15 mouse cellular contexts compared by ENCODE assay signal in the genomic region with DNA sequence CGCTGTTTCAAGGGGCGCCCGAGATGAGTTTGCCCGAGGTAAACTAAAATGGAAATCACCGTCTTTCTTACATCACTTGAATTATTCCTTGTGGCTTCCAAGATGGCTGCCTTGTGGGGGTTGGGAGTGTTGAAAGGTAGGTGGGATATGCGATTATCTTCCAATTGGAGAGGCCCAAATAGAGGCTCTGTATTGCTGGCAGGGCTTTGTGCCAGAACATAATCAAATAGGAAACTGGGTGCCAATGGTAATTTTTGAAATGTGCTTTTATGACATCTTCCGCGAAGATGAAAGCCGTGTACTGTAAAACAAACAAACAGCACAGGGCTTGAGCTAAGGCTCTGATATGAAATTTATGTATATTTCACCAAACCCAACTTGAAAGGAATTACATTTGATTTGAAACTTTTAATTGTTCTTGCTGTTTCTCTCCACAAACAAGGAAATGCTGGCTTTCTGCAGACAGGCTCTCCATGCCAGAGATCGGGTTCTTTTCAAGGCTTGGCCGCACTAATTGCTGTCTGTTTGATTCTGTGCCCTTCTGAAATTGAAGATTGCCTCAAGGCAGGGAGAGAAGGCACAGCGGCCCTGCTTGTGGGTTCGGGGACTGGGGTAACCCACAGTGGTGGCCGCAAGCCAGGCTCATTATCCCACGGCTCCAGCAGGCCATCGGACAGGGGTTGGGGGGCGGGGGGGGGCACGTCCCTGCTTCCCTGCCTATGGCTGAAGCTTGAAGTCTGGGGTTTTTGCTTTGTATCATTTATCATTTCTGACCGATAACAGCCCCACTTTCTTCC.
DNase-seq lines count a peak whose midpoint lies in the region; ATAC-seq and TF ChIP-seq lines count a peak whose summit lies in the region.
"Had no signal": no experiment of that assay in that cellular context is flagged by ENCODE, and none has a peak within 500 bp of the region (broad histone marks: within the 10 kb centered on the region; RNA-seq: fewer than 3 reads in every experiment).

No protein-coding gene starts in this region.

- WGBS in kidney, postnatal 0 days: 56% methylated on average over 19 of the region's 19 CpGs
- 56% methylated on average over 19 of the region's 19 CpGs for WGBS in kidney, adult 2 months
- 68% methylated on average over 19 of the region's 19 CpGs for WGBS in midbrain, embryonic 14.5 days
- WGBS in midbrain, embryonic 10.5 days: 90% methylated on average over 19 of the region's 19 CpGs
- WGBS in embryonic facial prominence, embryonic 15.5 days: 41% methylated on average over 19 of the region's 19 CpGs
- 63% methylated on average over 19 of the region's 19 CpGs for WGBS in midbrain, embryonic 15.5 days
- WGBS in liver, embryonic 11.5 days: 87% methylated on average over 19 of the region's 19 CpGs

- H3K4me3 ChIP-seq in kidney, postnatal 0 days (replicated peaks; ENCODE audit: low read depth, low read length): no peak overlapping the region
- H3K4me3 ChIP-seq in kidney, adult 2 months (ENCODE audit: insufficient read depth, low read depth, low read length): no peak overlapping the region
- no peak overlapping the region for H3K4me3 ChIP-seq in midbrain, embryonic 14.5 days (replicated peaks; ENCODE audit: low read depth, low read length)
- H3K4me3 ChIP-seq in midbrain, embryonic 10.5 days: no peak overlapping the region
- H3K4me3 ChIP-seq in embryonic facial prominence, embryonic 15.5 days (replicated peaks): no peak overlapping the region
- H3K4me3 ChIP-seq in midbrain, embryonic 15.5 days: no peak overlapping the region
- no peak overlapping the region for H3K4me3 ChIP-seq in liver, embryonic 11.5 days (ENCODE audit: low read depth, low read length)
- H3K4me3 ChIP-seq: heart, embryonic 10.5 days; intestine, embryonic 15.5 days had no signal

- H3K9me3 ChIP-seq in kidney, postnatal 0 days (replicated peaks; ENCODE audit: low read length): no peaks in the 10 kb centered on the region
- no peaks in the 10 kb centered on the region for H3K9me3 ChIP-seq in midbrain, embryonic 14.5 days (ENCODE audit: control insufficient read depth, low read length)
- H3K9me3 ChIP-seq in midbrain, embryonic 10.5 days (replicated peaks): no peaks in the 10 kb centered on the region
- no peaks in the 10 kb centered on the region for H3K9me3 ChIP-seq in embryonic facial prominence, embryonic 15.5 days (replicated peaks)
- H3K9me3 ChIP-seq in midbrain, embryonic 15.5 days: no peaks in the 10 kb centered on the region
- no peaks in the 10 kb centered on the region for H3K9me3 ChIP-seq in liver, embryonic 11.5 days (ENCODE audit: control insufficient read depth, low read length)
- H3K9me3 ChIP-seq: heart, embryonic 10.5 days; intestine, embryonic 15.5 days had no signal

- H3K36me3 ChIP-seq in kidney, postnatal 0 days (ENCODE audit: insufficient read depth, low read length): no peaks in the 10 kb centered on the region
- H3K36me3 ChIP-seq in kidney, adult 2 months (ENCODE audit: control insufficient read depth, insufficient read depth, low read length): no peaks in the 10 kb centered on the region
- no peaks in the 10 kb centered on the region for H3K36me3 ChIP-seq in midbrain, embryonic 14.5 days (ENCODE audit: control insufficient read depth, insufficient read depth, low read length)
- H3K36me3 ChIP-seq in midbrain, embryonic 10.5 days: no peaks in the 10 kb centered on the region
- H3K36me3 ChIP-seq in embryonic facial prominence, embryonic 15.5 days: no peaks in the 10 kb centered on the region
- no peaks in the 10 kb centered on the region for H3K36me3 ChIP-seq in midbrain, embryonic 15.5 days (replicated peaks)
- H3K36me3 ChIP-seq in liver, embryonic 11.5 days (ENCODE audit: control insufficient read depth, insufficient read depth, low read length): no peaks in the 10 kb centered on the region
- H3K36me3 ChIP-seq: heart, embryonic 10.5 days; intestine, embryonic 15.5 days had no signal

- TF ChIP-seq CTCF in kidney, postnatal 0 days (IDR thresholded peaks at IDR 0.05; ENCODE audit: low read depth): no peak
- TF ChIP-seq CTCF in kidney, adult 2 months (conservative IDR thresholded peaks at IDR 0.05; ENCODE audit: insufficient read depth, insufficient read length, low read depth, low read length): no peak

- no peaks in the 10 kb centered on the region for H3K27me3 ChIP-seq in kidney, postnatal 0 days (ENCODE audit: insufficient read depth, low read length)
- no peaks in the 10 kb centered on the region for H3K27me3 ChIP-seq in kidney, adult 2 months (replicated peaks; ENCODE audit: control insufficient read depth, insufficient read depth, low read length)
- no peaks in the 10 kb centered on the region for H3K27me3 ChIP-seq in midbrain, embryonic 14.5 days (ENCODE audit: control insufficient read depth, insufficient read depth, low read length)
- H3K27me3 ChIP-seq in midbrain, embryonic 10.5 days (ENCODE audit: low read depth, poor library complexity, severe bottlenecking): peaks cover 9% of the 10 kb centered on the region
- H3K27me3 ChIP-seq in embryonic facial prominence, embryonic 15.5 days: no peaks in the 10 kb centered on the region
- H3K27me3 ChIP-seq in midbrain, embryonic 15.5 days (replicated peaks): no peaks in the 10 kb centered on the region
- H3K27me3 ChIP-seq in liver, embryonic 11.5 days (replicated peaks; ENCODE audit: control insufficient read depth, insufficient read depth, low read length): no peaks in the 10 kb centered on the region
- H3K27me3 ChIP-seq: intestine, embryonic 15.5 days had no signal

- H3K4me1 ChIP-seq in kidney, postnatal 0 days (replicated peaks; ENCODE audit: insufficient read depth, low read length): no peaks in the 10 kb centered on the region
- no peaks in the 10 kb centered on the region for H3K4me1 ChIP-seq in kidney, adult 2 months (ENCODE audit: control insufficient read depth, insufficient read depth, low read length)
- H3K4me1 ChIP-seq in midbrain, embryonic 14.5 days (ENCODE audit: control insufficient read depth, insufficient read depth, low read length): no peaks in the 10 kb centered on the region; the same call in 1 of the 2 replicates
- peaks cover 14% of the 10 kb centered on the region for H3K4me1 ChIP-seq in midbrain, embryonic 10.5 days
- peaks cover 7% of the 10 kb centered on the region for H3K4me1 ChIP-seq in embryonic facial prominence, embryonic 15.5 days
- 0 out of 2 replicates have a peak, but pooled peaks cover 3% of the 10 kb centered on the region for H3K4me1 ChIP-seq in midbrain, embryonic 15.5 days
- H3K4me1 ChIP-seq in liver, embryonic 11.5 days (replicated peaks; ENCODE audit: control insufficient read depth, insufficient read depth, low read length): no peaks in the 10 kb centered on the region
- H3K4me1 ChIP-seq: heart, embryonic 10.5 days; intestine, embryonic 15.5 days had no signal

- ATAC-seq in kidney, postnatal 0 days (replicated peaks; ENCODE audit: low FRiP score, low read depth): no peak
- no peak; the same call in 1 of the 2 replicates for ATAC-seq in midbrain, embryonic 14.5 days (ENCODE audit: low FRiP score, low TSS enrichment)
- ATAC-seq in embryonic facial prominence, embryonic 15.5 days (ENCODE audit: insufficient number of reproducible peaks, low FRiP score, low TSS enrichment, low read depth): peak; percentile 60
- ATAC-seq in midbrain, embryonic 15.5 days (replicated peaks): peak; percentile 62
- ATAC-seq in liver, embryonic 11.5 days (replicated peaks; ENCODE audit: low FRiP score): no peak
- ATAC-seq: intestine, embryonic 15.5 days had no signal

- H3K27ac ChIP-seq in kidney, postnatal 0 days: no peak overlapping the region
- no peak overlapping the region for H3K27ac ChIP-seq in kidney, adult 2 months (ENCODE audit: insufficient read depth, low read depth, low read length)
- no peak overlapping the region for H3K27ac ChIP-seq in midbrain, embryonic 14.5 days (replicated peaks; ENCODE audit: low read depth, low read length)
- H3K27ac ChIP-seq in midbrain, embryonic 10.5 days (replicated peaks): no peak overlapping the region
- H3K27ac ChIP-seq in embryonic facial prominence, embryonic 15.5 days (replicated peaks): no peak overlapping the region
- H3K27ac ChIP-seq in midbrain, embryonic 15.5 days: peak overlapping the region; percentile 62
- no peak overlapping the region for H3K27ac ChIP-seq in liver, embryonic 11.5 days (ENCODE audit: low read depth, low read length)
- H3K27ac ChIP-seq: heart, embryonic 10.5 days; intestine, embryonic 15.5 days had no signal

- no peak overlapping the region; the same call in 1 of the 2 replicates for H3K4me2 ChIP-seq in kidney, postnatal 0 days (ENCODE audit: low read length)
- H3K4me2 ChIP-seq in midbrain, embryonic 14.5 days (ENCODE audit: low read length): no peak overlapping the region
- H3K4me2 ChIP-seq in embryonic facial prominence, embryonic 15.5 days (replicated peaks): peak overlapping the region; percentile 24; the same call in 1 of the 2 replicates
- H3K4me2 ChIP-seq in midbrain, embryonic 15.5 days: no peak overlapping the region
- H3K4me2 ChIP-seq in liver, embryonic 11.5 days: no peak overlapping the region
- H3K4me2 ChIP-seq: intestine, embryonic 15.5 days had no signal

- TF ChIP-seq POLR2A in kidney, adult 2 months (IDR thresholded peaks at IDR 0.05; ENCODE audit: low read depth, low read length): no peak

- peak; percentile 45 for DNase-seq in kidney, postnatal 0 days (ENCODE audit: low spot score)
- no peak for DNase-seq in kidney, adult 2 months
- DNase-seq in midbrain, embryonic 14.5 days: peak; percentile 46
- no peak for DNase-seq in midbrain, embryonic 10.5 days (ENCODE audit: low spot score)
- DNase-seq in liver, embryonic 11.5 days (ENCODE audit: low spot score): no peak
- no peak for DNase-seq in frontal cortex, postnatal 36 days (ENCODE audit: low spot score in 2 of 2)
- DNase-seq: cerebellum, postnatal 25 days; heart, postnatal 36 days; layer of hippocampus, postnatal 36 days; lung, postnatal 14 days; thymus, postnatal 25 days had no signal

- H3K9ac ChIP-seq in kidney, postnatal 0 days (ENCODE audit: low read depth, low read length): no peak overlapping the region
- H3K9ac ChIP-seq in midbrain, embryonic 14.5 days (replicated peaks; ENCODE audit: low read length): no peak overlapping the region
- H3K9ac ChIP-seq in embryonic facial prominence, embryonic 15.5 days: no peak overlapping the region
- H3K9ac ChIP-seq in midbrain, embryonic 15.5 days: no peak overlapping the region
- H3K9ac ChIP-seq in liver, embryonic 11.5 days (ENCODE audit: low read depth, low read length): no peak overlapping the region
- H3K9ac ChIP-seq: intestine, embryonic 15.5 days had no signal

Comparison
In these comparisons a context has a peak if more than half of its experiments do, and no peak if none do; other contexts are left out.
1. ATAC-seq: peak in embryonic facial prominence, embryonic 15.5 days (single experiment) and midbrain, embryonic 15.5 days (single experiment); none in kidney, postnatal 0 days (single experiment), midbrain, embryonic 14.5 days (single experiment) and liver, embryonic 11.5 days (single experiment).
2. DNase-seq: peak in kidney, postnatal 0 days (single experiment) and midbrain, embryonic 14.5 days (single experiment); none in kidney, adult 2 months (single experiment), midbrain, embryonic 10.5 days (single experiment), liver, embryonic 11.5 days (single experiment) and frontal cortex, postnatal 36 days (0 of 2).